Mouse (Mus musculus): ENCODE measurements around the gene Olfr1443.

DNA sequence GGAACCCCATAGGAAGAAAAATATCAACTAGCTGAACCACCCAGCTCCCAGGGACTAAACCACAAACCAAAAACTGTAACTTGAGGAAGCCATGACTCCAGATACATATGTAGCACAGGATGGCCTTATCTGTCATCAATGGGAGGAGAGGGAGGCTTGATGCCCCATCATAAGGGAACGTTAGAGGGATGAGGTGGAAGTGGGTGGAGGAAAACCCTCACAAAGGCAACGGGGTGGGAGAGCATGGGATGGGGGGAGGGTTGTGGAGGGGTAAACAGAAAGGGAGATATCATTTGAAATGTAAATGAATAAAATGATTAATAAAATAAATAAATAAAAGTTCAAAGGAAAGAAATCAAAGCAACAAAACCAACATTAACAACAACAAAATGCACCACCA lies 42.6 kb downstream of the Olfr1443 start:
- no peak for TF ChIP-seq CHD2 (IDR thresholded peaks at IDR 0.05; ENCODE audit: low read depth, low read length)
- TF ChIP-seq MAFK (IDR thresholded peaks at IDR 0.05; ENCODE audit: insufficient read depth, low read depth, low read length), result no peak
- no peak for TF ChIP-seq ZC3H11A (IDR thresholded peaks at IDR 0.05; ENCODE audit: borderline replicate concordance, low read depth, low read length)
- TF ChIP-seq HCFC1 (IDR thresholded peaks at IDR 0.05; ENCODE audit: borderline replicate concordance, insufficient read depth, low read length), result no peak

Data from ES-E14 (cell line).